Mouse (Mus musculus): ENCODE measurements around the gene Myof.

DNA sequence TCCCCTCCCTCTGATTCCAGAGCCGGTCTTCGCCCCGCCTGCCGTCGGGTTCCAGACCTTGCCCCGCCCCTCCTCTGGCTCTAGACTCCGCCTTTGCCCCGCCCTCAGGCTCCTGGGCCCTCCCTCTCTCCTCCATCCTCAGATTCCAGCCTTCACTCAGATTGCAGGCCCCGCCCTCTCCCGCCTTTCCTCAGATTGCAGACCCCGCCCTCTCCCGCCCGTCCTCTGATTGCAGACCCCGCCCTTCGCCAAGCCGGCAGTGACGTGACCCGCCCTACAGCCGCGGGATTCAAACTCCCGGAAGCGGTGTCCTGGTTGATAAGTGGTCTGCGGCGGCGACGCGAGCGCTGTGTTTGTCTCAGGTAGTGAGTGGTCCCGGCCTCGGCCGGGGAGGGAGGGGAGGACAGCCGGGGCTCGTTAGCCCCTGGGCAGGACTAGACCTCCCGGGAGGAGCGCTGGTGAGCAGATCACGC, 11.4 kb upstream of the Myof start, which contains the start of gene Cep55:
- TF ChIP-seq POLR2A (IDR thresholded peaks at IDR 0.05; ENCODE audit: low read depth, low read length) = peak; percentile 95
- peak; percentile 54; the same call in 1 of the 2 replicates for TF ChIP-seq CHD2 (IDR thresholded peaks at IDR 0.05; ENCODE audit: low read length)
- TF ChIP-seq CTCF (conservative IDR thresholded peaks at IDR 0.05 in 1 of 2, IDR thresholded peaks at IDR 0.05 in 1 of 2; ENCODE audit: low read depth in 2 of 2, low read length in 2 of 2) = no peak
- 0 out of 2 replicates have a peak, but pooled peaks have one; percentile 12 for TF ChIP-seq BHLHE40 (IDR thresholded peaks at IDR 0.05; ENCODE audit: low read depth, low read length)
- 0 out of 2 replicates have a peak, but pooled peaks have one; percentile 60 for TF ChIP-seq RCOR1 (conservative IDR thresholded peaks at IDR 0.05; ENCODE audit: low read depth, low read length)
- 0 out of 2 replicates have a peak, but pooled peaks have one; percentile 63 for TF ChIP-seq KAT2A (IDR thresholded peaks at IDR 0.05; ENCODE audit: insufficient replicate concordance, low read length)
- TF ChIP-seq MAFK (IDR thresholded peaks at IDR 0.05; ENCODE audit: insufficient replicate concordance, low read length) = no peak
- TF ChIP-seq ZC3H11A (IDR thresholded peaks at IDR 0.05; ENCODE audit: low read depth, low read length) = no peak
- TF ChIP-seq ZNF384 (IDR thresholded peaks at IDR 0.05; ENCODE audit: low read depth, low read length) = no peak

All from CH12.LX (cell line).